14 mouse cellular contexts compared by ENCODE assay signal in the genomic region with DNA sequence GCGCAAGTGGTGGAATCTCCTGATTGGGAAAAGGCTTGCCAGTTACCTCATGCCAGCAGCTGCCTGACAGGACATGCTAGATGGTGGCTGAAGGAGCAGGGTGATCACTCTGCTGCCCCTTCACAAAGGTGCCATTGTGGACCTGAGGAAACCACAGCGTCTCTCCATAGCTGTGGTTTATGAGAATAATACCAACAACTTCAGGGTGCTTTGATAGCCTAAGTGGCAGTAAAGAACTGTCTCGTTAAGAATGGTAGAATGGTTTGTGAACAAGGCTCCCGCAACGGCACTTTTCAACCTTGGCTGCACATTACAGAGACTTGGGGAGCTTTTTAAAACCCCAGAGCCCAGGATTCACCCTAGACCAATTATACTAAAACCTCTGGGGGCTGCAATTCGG.
"Had no signal": no experiment of that assay in that cellular context is flagged by ENCODE, and none has a peak within 500 bp of the region (broad histone marks: within the 10 kb centered on the region; RNA-seq: fewer than 3 reads in every experiment).

No protein-coding gene starts in this region.

- H3K9me3 ChIP-seq: neural tube, embryonic 12.5 days; neural tube, embryonic 15.5 days had no signal

- H3K27me3 ChIP-seq: neural tube, embryonic 12.5 days; neural tube, embryonic 15.5 days had no signal

- H3K36me3 ChIP-seq: neural tube, embryonic 15.5 days had no signal

- H3K4me1 ChIP-seq: neural tube, embryonic 12.5 days had no signal

- H3K27ac ChIP-seq: liver, embryonic 14.5 days; macrophage; neural tube, embryonic 12.5 days; neural tube, embryonic 15.5 days had no signal

- DNase-seq: kidney, adult 18-20 months; kidney, adult 9 months; kidney, postnatal 14 days; kidney, postnatal 4 days; liver, postnatal 0 days; lung, embryonic 14.5 days; midbrain, embryonic 14.5 days; thymus, adult 18-20 months; thymus, postnatal 36 days had no signal

- H3K4me3 ChIP-seq: neural tube, embryonic 12.5 days; neural tube, embryonic 15.5 days had no signal

- H3K9ac ChIP-seq: liver, embryonic 14.5 days; liver, postnatal 0 days; lung, embryonic 14.5 days; neural tube, embryonic 12.5 days; neural tube, embryonic 15.5 days had no signal

- H3K4me2 ChIP-seq: lung, embryonic 14.5 days; midbrain, embryonic 11.5 days; neural tube, embryonic 12.5 days; neural tube, embryonic 15.5 days had no signal
